Mouse (Mus musculus): ENCODE data around the gene S100a3. TPM values are rescaled to one million over a fixed set of nuclear protein-coding genes. Genes with fewer than 3 reads are reported as not detected.

Gene S100a3
- polyA plus RNA-seq, 1 experiment: 14.0 TPM

GRCm38 (mm10) chr3:90515789-90516188 lies 44.6 kb upstream of the S100a3 start:
- WGBS: 97% methylated on average over 4 of the region's 4 CpGs
- Histone ChIP-seq H3K27ac (ENCODE audit: control insufficient read depth, insufficient read depth, low read length) (no peak overlapping the region), H3K4me1 (replicated peaks; ENCODE audit: control insufficient read depth, insufficient read depth, low read length) (peaks cover 17% of the 10 kb centered on the region), H3K27me3 (ENCODE audit: control insufficient read depth, insufficient read depth, low read length) (no peaks in the 10 kb centered on the region), H3K4me3 (ENCODE audit: control insufficient read depth, insufficient read depth, low read length) (no peak overlapping the region), H3K36me3 (ENCODE audit: control insufficient read depth, insufficient read depth, low read length) (no peaks in the 10 kb centered on the region)
- TF ChIP-seq CTCF (IDR thresholded peaks at IDR 0.05; ENCODE audit: borderline replicate concordance, control insufficient read depth, extremely low read depth, insufficient read depth, low read length, poor library complexity) (no peak), POLR2A (IDR thresholded peaks at IDR 0.05; ENCODE audit: control insufficient read depth, extremely low read depth, insufficient read depth, low read length, poor library complexity) (no peak)
- no peak for DNase-seq

- no peaks in the 10 kb centered on the region for H3K27me3 ChIP-seq (ENCODE audit: control insufficient read depth, insufficient read depth, low read length)
- no peak overlapping the region for H3K27ac ChIP-seq (ENCODE audit: control insufficient read depth, insufficient read depth, low read length)
- peaks cover 17% of the 10 kb centered on the region for H3K4me1 ChIP-seq (replicated peaks; ENCODE audit: control insufficient read depth, insufficient read depth, low read length)
- no peaks in the 10 kb centered on the region for H3K36me3 ChIP-seq (ENCODE audit: control insufficient read depth, insufficient read depth, low read length)
- H3K4me3 ChIP-seq (ENCODE audit: control insufficient read depth, insufficient read depth, low read length): no peak overlapping the region
- DNase-seq: no peak
- WGBS: 94% methylated on average over 4 of the region's 4 CpGs
- TF ChIP-seq POLR2A (IDR thresholded peaks at IDR 0.05; ENCODE audit: control insufficient read depth, extremely low read depth, insufficient read depth, low read length, poor library complexity) (no peak), CTCF (IDR thresholded peaks at IDR 0.05; ENCODE audit: borderline replicate concordance, control insufficient read depth, extremely low read depth, insufficient read depth, low read length, poor library complexity) (no peak)
Observed at GRCm38 (mm10) chr3:90517711-90518110, 42.7 kb upstream of the S100a3 start.

GRCm38 (mm10) chr3:90525421-90525820 lies 35.0 kb upstream of the S100a3 start:
- Histone ChIP-seq H3K4me3 (ENCODE audit: control insufficient read depth, insufficient read depth, low read length) (no peak overlapping the region), H3K27ac (ENCODE audit: control insufficient read depth, insufficient read depth, low read length) (no peak overlapping the region), H3K4me1 (replicated peaks; ENCODE audit: control insufficient read depth, insufficient read depth, low read length) (no peaks in the 10 kb centered on the region), H3K27me3 (ENCODE audit: control insufficient read depth, insufficient read depth, low read length) (no peaks in the 10 kb centered on the region), H3K36me3 (ENCODE audit: control insufficient read depth, insufficient read depth, low read length) (peaks cover 3% of the 10 kb centered on the region; the same call in 1 of the 2 replicates)
- DNase-seq: no peak
- no peak for TF ChIP-seq POLR2A (IDR thresholded peaks at IDR 0.05; ENCODE audit: control insufficient read depth, extremely low read depth, insufficient read depth, low read length, poor library complexity)
- no peak for TF ChIP-seq CTCF (IDR thresholded peaks at IDR 0.05; ENCODE audit: borderline replicate concordance, control insufficient read depth, extremely low read depth, insufficient read depth, low read length, poor library complexity)
- WGBS: 81% methylated on average over 4 of the region's 4 CpGs

DNA sequence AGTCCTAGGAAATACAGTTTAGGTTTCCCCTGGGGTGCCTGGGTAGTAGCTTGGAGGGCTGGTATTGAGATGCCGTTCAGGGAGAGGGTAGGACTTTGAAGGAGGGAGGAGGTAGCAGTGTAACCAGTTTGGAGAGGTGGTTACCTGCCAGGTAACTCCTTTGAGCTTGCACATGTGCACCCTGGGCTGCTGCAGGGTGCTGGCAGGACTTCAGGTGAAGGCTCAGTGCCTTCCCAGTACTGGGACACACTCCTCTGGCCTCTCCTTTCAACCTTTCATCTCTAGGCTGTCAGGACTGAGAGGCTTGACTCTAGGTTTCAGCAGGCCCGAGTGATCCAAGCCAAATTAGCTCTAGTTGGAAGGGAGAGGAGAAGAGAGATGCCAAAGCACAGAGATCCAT lies 34.3 kb upstream of the S100a3 start:
- TF ChIP-seq POLR2A (IDR thresholded peaks at IDR 0.05; ENCODE audit: control insufficient read depth, extremely low read depth, insufficient read depth, low read length, poor library complexity): no peak
- no peak for TF ChIP-seq CTCF (IDR thresholded peaks at IDR 0.05; ENCODE audit: borderline replicate concordance, control insufficient read depth, extremely low read depth, insufficient read depth, low read length, poor library complexity)
- 83% methylated on average over 2 of the region's 2 CpGs for WGBS
- Histone ChIP-seq H3K36me3 (ENCODE audit: control insufficient read depth, insufficient read depth, low read length) (peaks cover 3% of the 10 kb centered on the region; the same call in 1 of the 2 replicates), H3K27me3 (ENCODE audit: control insufficient read depth, insufficient read depth, low read length) (no peaks in the 10 kb centered on the region), H3K4me1 (replicated peaks; ENCODE audit: control insufficient read depth, insufficient read depth, low read length) (no peaks in the 10 kb centered on the region), H3K4me3 (ENCODE audit: control insufficient read depth, insufficient read depth, low read length) (no peak overlapping the region), H3K27ac (ENCODE audit: control insufficient read depth, insufficient read depth, low read length) (no peak overlapping the region; the same call in 1 of the 2 replicates)
- no peak for DNase-seq

GRCm38 (mm10) chr3:90526580-90526979 lies 33.8 kb upstream of the S100a3 start, which contains the start of gene S100a14:
Gene S100a14 (plus strand): TSS chr3:90526856.
- Histone ChIP-seq H3K4me1 (replicated peaks; ENCODE audit: control insufficient read depth, insufficient read depth, low read length) (no peaks in the 10 kb centered on the region), H3K27me3 (ENCODE audit: control insufficient read depth, insufficient read depth, low read length) (no peaks in the 10 kb centered on the region), H3K36me3 (ENCODE audit: control insufficient read depth, insufficient read depth, low read length) (peaks cover 3% of the 10 kb centered on the region; the same call in 1 of the 2 replicates), H3K27ac (ENCODE audit: control insufficient read depth, insufficient read depth, low read length) (no peak within 1 kb of the TSS; the same call in 1 of the 2 replicates), H3K4me3 (ENCODE audit: control insufficient read depth, insufficient read depth, low read length) (no peak within 1 kb of the TSS)
- DNase-seq: no peak
- 68% methylated on average over 5 of the region's 5 CpGs for WGBS
- no peak for TF ChIP-seq CTCF (IDR thresholded peaks at IDR 0.05; ENCODE audit: borderline replicate concordance, control insufficient read depth, extremely low read depth, insufficient read depth, low read length, poor library complexity)
- TF ChIP-seq POLR2A (IDR thresholded peaks at IDR 0.05; ENCODE audit: control insufficient read depth, extremely low read depth, insufficient read depth, low read length, poor library complexity): no peak

DNA sequence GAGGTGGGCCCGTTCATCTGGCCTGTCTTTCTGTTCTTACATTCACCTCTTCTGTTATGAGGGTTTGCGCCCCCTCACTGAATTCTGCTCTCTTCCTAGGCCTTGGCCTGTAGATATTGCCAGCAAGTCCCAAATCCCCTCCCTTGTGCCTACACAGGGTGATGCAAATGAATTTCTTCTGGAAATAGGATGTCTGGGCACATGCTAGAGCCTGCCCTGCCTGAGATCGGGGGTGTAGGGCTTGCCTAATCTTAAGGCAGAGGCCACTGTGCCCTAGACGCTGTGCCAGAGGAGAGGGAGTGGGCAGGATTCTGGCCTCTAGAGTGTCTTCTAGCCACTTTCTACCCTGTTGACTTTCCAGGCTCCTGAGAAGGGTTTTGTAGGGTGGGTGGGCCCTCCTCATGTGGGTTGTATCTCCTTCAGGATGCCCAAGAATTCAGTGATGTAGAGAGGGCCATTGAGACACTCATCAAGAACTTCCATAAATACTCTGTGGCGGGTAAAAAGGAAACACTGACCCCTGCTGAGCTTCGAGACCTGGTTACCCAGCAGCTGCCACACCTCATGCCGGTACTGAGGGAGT lies 33.0 kb upstream of the S100a3 start:
- WGBS: 94% methylated on average over 7 of the region's 7 CpGs
- Histone ChIP-seq H3K4me3 (ENCODE audit: control insufficient read depth, insufficient read depth, low read length) (no peak overlapping the region), H3K36me3 (ENCODE audit: control insufficient read depth, insufficient read depth, low read length) (peaks cover 3% of the 10 kb centered on the region; the same call in 1 of the 2 replicates), H3K27me3 (ENCODE audit: control insufficient read depth, insufficient read depth, low read length) (no peaks in the 10 kb centered on the region), H3K4me1 (replicated peaks; ENCODE audit: control insufficient read depth, insufficient read depth, low read length) (no peaks in the 10 kb centered on the region), H3K27ac (ENCODE audit: control insufficient read depth, insufficient read depth, low read length) (no peak overlapping the region)
- TF ChIP-seq CTCF (IDR thresholded peaks at IDR 0.05; ENCODE audit: borderline replicate concordance, control insufficient read depth, extremely low read depth, insufficient read depth, low read length, poor library complexity) (no peak), POLR2A (IDR thresholded peaks at IDR 0.05; ENCODE audit: control insufficient read depth, extremely low read depth, insufficient read depth, low read length, poor library complexity) (no peak)
- DNase-seq: no peak
